In the genomic region with DNA sequence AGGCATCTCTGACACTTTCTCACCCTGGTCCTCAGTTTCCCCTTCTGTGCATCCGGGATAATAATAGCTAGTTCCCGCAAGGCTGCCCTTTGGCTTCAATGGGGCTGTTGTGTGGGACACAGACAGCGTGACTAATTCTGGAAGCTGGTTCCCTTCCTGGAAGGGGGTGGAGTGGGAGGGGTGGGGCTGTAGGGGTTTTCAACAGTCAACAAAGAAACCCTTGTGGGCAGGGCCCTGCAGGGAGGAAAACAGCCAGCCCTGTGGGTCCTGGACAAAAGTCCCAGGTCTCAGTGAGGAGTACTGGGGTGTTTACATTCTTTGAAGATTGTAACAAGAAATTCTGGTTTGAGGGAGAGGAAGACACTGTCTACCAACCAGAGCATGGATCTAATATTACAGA, we compare ENCODE assay signal across 8 mouse cellular contexts. TPM values are rescaled to one million over a fixed set of nuclear protein-coding genes. Genes with fewer than 3 reads are reported as not detected.
A peak's percentile ranks its signal among the peaks of the same experiment; 100 is the strongest.
DNase-seq lines count a peak whose midpoint lies in the region; ATAC-seq and TF ChIP-seq lines count a peak whose summit lies in the region.
"Had no signal": no experiment of that assay in that cellular context is flagged by ENCODE, and none has a peak within 500 bp of the region (broad histone marks: within the 10 kb centered on the region; RNA-seq: fewer than 3 reads in every experiment).

No protein-coding gene starts in this region.

- peak; percentile 34; the same call in 1 of the 2 replicates for TF ChIP-seq EP300 in heart, adult 2 months (IDR thresholded peaks at IDR 0.05; ENCODE audit: insufficient read depth, low read depth, low read length)

- intact Hi-C loops in heart, adult 2 months (cut with DNase I): no loop called here

- no peak overlapping the region for H3K9ac ChIP-seq in heart, adult 2 months (ENCODE audit: low read depth, low read length)
- no peak overlapping the region for H3K9ac ChIP-seq in limb, embryonic 12.5 days (replicated peaks)

- H3K79me2 ChIP-seq in heart, adult 2 months (replicated peaks; ENCODE audit: control insufficient read depth, insufficient read depth, low read length): no peaks in the 10 kb centered on the region

- TF ChIP-seq POLR2A in cortical plate, adult 2 months (IDR thresholded peaks at IDR 0.05; ENCODE audit: extremely low read depth, insufficient read depth, low read length): no peak
- peak; percentile 34; the same call in 1 of the 2 replicates for TF ChIP-seq POLR2A in heart, adult 2 months (IDR thresholded peaks at IDR 0.05; ENCODE audit: insufficient read depth, low read depth, low read length)

- H3K27me3 ChIP-seq in heart, adult 2 months (ENCODE audit: control insufficient read depth, insufficient read depth, low read length): no peaks in the 10 kb centered on the region
- H3K27me3 ChIP-seq in limb, embryonic 12.5 days: no peaks in the 10 kb centered on the region; the same call in 1 of the 2 replicates

- no peaks in the 10 kb centered on the region for H3K4me1 ChIP-seq in cortical plate, adult 2 months (ENCODE audit: control insufficient read depth, insufficient read depth, low read length)
- peaks cover 18% of the 10 kb centered on the region for H3K4me1 ChIP-seq in heart, adult 2 months (ENCODE audit: control insufficient read depth, insufficient read depth, low read length)
- peaks cover 14% of the 10 kb centered on the region; the same call in 1 of the 2 replicates for H3K4me1 ChIP-seq in limb, embryonic 12.5 days (replicated peaks)

- H3K4me2 ChIP-seq in limb, embryonic 12.5 days: no peak overlapping the region

- H3K27ac ChIP-seq in layer of hippocampus, adult 2 months: peak overlapping the region; percentile 90
- H3K27ac ChIP-seq in cortical plate, adult 2 months (ENCODE audit: insufficient read depth, low read length): peak overlapping the region; percentile 75
- peak overlapping the region; percentile 87 for H3K27ac ChIP-seq in heart, adult 2 months
- H3K27ac ChIP-seq in limb, embryonic 12.5 days: peak overlapping the region; percentile 69

- H3K9me3 ChIP-seq in limb, embryonic 12.5 days: peaks cover 2% of the 10 kb centered on the region; the same call in 1 of the 2 replicates

- H3K4me3 ChIP-seq in layer of hippocampus, adult 2 months: no peak overlapping the region
- no peak overlapping the region for H3K4me3 ChIP-seq in cortical plate, adult 2 months (ENCODE audit: insufficient read depth, low read length)
- H3K4me3 ChIP-seq in heart, adult 2 months: no peak overlapping the region
- no peak overlapping the region for H3K4me3 ChIP-seq in limb, embryonic 12.5 days (replicated peaks)

- no peak for TF ChIP-seq CTCF in layer of hippocampus, adult 2 months (conservative IDR thresholded peaks at IDR 0.05)
- TF ChIP-seq CTCF in cortical plate, adult 2 months (IDR thresholded peaks at IDR 0.05; ENCODE audit: extremely low read depth, insufficient read depth, low read length): no peak
- no peak for TF ChIP-seq CTCF in heart, adult 2 months (IDR thresholded peaks at IDR 0.05)

- H3K36me3 ChIP-seq in heart, adult 2 months (ENCODE audit: control insufficient read depth, insufficient read depth, low read length): no peaks in the 10 kb centered on the region
- no peaks in the 10 kb centered on the region for H3K36me3 ChIP-seq in limb, embryonic 12.5 days

- no peak for ATAC-seq in limb, embryonic 12.5 days (ENCODE audit: insufficient number of reproducible peaks, insufficient read depth, low FRiP score, low TSS enrichment, low read depth)

- WGBS in heart, adult 2 months: 2% methylated on average over 3 of the region's 3 CpGs
- WGBS in limb, embryonic 12.5 days: 64% methylated on average over 3 of the region's 3 CpGs

- peak; percentile 39 to 72 for DNase-seq in layer of hippocampus, adult 2 months (ENCODE audit: low spot score in 2 of 2)
- DNase-seq in layer of hippocampus, adult 9-10 months (ENCODE audit: low spot score): no peak
- peak; percentile 71 to 77 for DNase-seq in heart, adult 2 months
- DNase-seq in testis, postnatal 14 days (ENCODE audit: low spot score): no peak
- DNase-seq in thymus, adult 18-20 months: no peak

RNA-seq across cellular contexts. Expression of gene Fxyd3, which starts 8.7 kb away (rescaled TPM):
- 1 to 10 TPM in 1 of 2 experiments, not detected in 1; 1.7 TPM for total RNA-seq in layer of hippocampus, adult 2 months (2021)
- 0.59 and 1.0 TPM in 2 replicates for polyA plus RNA-seq in cortical plate, adult 2 months (2012; rRNA removed)
- total RNA-seq in heart, adult 2 months (2021): 1 to 10 TPM; 1.6 to 2.5 TPM
- 4.9 and 5.5 TPM in 2 replicates for polyA plus RNA-seq in heart, adult 2 months (2012; rRNA removed)
- polyA plus RNA-seq in limb, embryonic 12.5 days (2016; fragmentation: Nextera tagmentation; extraction: Ambion mirVana): 18.3 and 19.2 TPM in 2 replicates
- total RNA-seq: left cerebral cortex, postnatal 25 days had no signal

RNA-seq across cellular contexts. Expression of gene Lgi4, which starts 26.0 kb away (rescaled TPM):
- 10 to 100 TPM; 37.9 to 41.9 TPM for total RNA-seq in layer of hippocampus, adult 2 months (2021)
- 35.6 and 37.5 TPM in 2 replicates for polyA plus RNA-seq in cortical plate, adult 2 months (2012; rRNA removed)
- 1 to 10 TPM; 3.8 to 3.9 TPM for total RNA-seq in heart, adult 2 months (2021)
- 5.4 and 6.5 TPM in 2 replicates for polyA plus RNA-seq in heart, adult 2 months (2012; rRNA removed)
- 0.61 and 0.87 TPM in 2 replicates for polyA plus RNA-seq in limb, embryonic 12.5 days (2016; fragmentation: Nextera tagmentation; extraction: Ambion mirVana)

RNA-seq across cellular contexts. Expression of gene Fxyd1, which starts 28.2 kb away (rescaled TPM):
- 100 to 1,000 TPM in 1 of 2 experiments, 10 to 100 TPM in 1; 90.9 to 114 TPM for total RNA-seq in layer of hippocampus, adult 2 months (2021)
- 141 and 156 TPM in 2 replicates for polyA plus RNA-seq in cortical plate, adult 2 months (2012; rRNA removed)
- 100 to 1,000 TPM; 839 to 985 TPM for total RNA-seq in heart, adult 2 months (2021)
- polyA plus RNA-seq in heart, adult 2 months (2012; rRNA removed): 1,788 and 1,851 TPM in 2 replicates
- polyA plus RNA-seq in limb, embryonic 12.5 days (2016; fragmentation: Nextera tagmentation; extraction: Ambion mirVana): 23.6 and 28.2 TPM in 2 replicates

RNA-seq across cellular contexts. Expression of gene Hpn, which starts 29.9 kb away (rescaled TPM):
- total RNA-seq in layer of hippocampus, adult 2 months (2021): 1 to 10 TPM; 2.9 to 7.1 TPM
- 4.2 and 4.9 TPM in 2 replicates for polyA plus RNA-seq in cortical plate, adult 2 months (2012; rRNA removed)
- total RNA-seq in heart, adult 2 months (2021): 1 to 10 TPM; 1.7 to 2.6 TPM
- polyA plus RNA-seq in heart, adult 2 months (2012; rRNA removed): 2.8 and 5.1 TPM in 2 replicates
- 2.4 and 3.6 TPM in 2 replicates for polyA plus RNA-seq in limb, embryonic 12.5 days (2016; fragmentation: Nextera tagmentation; extraction: Ambion mirVana)

RNA-seq across cellular contexts. Expression of gene Fxyd7, which starts 33.9 kb away (rescaled TPM):
- 100 to 1,000 TPM; 117 to 121 TPM for total RNA-seq in layer of hippocampus, adult 2 months (2021)
- 378 and 426 TPM in 2 replicates for polyA plus RNA-seq in cortical plate, adult 2 months (2012; rRNA removed)
- 1 to 10 TPM in 1 of 2 experiments, under 1 TPM in 1; 0.63 to 1.5 TPM for total RNA-seq in heart, adult 2 months (2021)
- 2.9 and 3.4 TPM in 2 replicates for polyA plus RNA-seq in heart, adult 2 months (2012; rRNA removed)
- 9.7 and 10.6 TPM in 2 replicates for polyA plus RNA-seq in limb, embryonic 12.5 days (2016; fragmentation: Nextera tagmentation; extraction: Ambion mirVana)

Comparison
In these comparisons a context has a peak if more than half of its experiments do, and no peak if none do; other contexts are left out.
1. DNase-seq: peak in layer of hippocampus, adult 2 months (2 of 2) and heart, adult 2 months (2 of 2); none in layer of hippocampus, adult 9-10 months (single experiment), testis, postnatal 14 days (single experiment) and thymus, adult 18-20 months (0 of 2).
2. RNA of gene Fxyd1, which starts 28.2 kb away (polyA plus RNA-seq): 1,788 to 1,851 TPM in heart, adult 2 months; 141 to 156 TPM in cortical plate, adult 2 months and 23.6 to 28.2 TPM in limb, embryonic 12.5 days; every median in the first group is over 10 times any median in the second.
3. Peak in every context shown above with its lines, with median percentiles within 50 percentile points of each other: H3K27ac ChIP-seq.